Mouse (Mus musculus) liver, embryonic 14 days (tissue): Measurements from ENCODE around the gene Grsf1. TPM values are rescaled to one million over a fixed set of nuclear protein-coding genes. Genes with fewer than 3 reads are reported as not detected.

Experiments used
- polyA plus RNA-seq: library from polyadenylated mRNA; depleted of rRNA; stranded (reverse); fragments of >200 nt; gene quantifications from 2 replicates; pipeline ENCODE4 v1.2.3, GENCODE M21; 2012; rRNA removed

Grsf1 gene
- 21.9 and 22.8 TPM in 2 replicates for polyA plus RNA-seq

GRCm38 (mm10) chr5:88675443-88676387 is at the start of gene Grsf1:
Gene Grsf1, minus strand, starts transcription at chr5:88676171.

GRCm38 (mm10) chr5:88720116-88721002 is 44.4 kb upstream of the Grsf1 start, which contains the start of gene Mob1b:
Gene Mob1b, plus strand, starts transcription at chr5:88720855.

Other genes with a start within 250 kb of the Grsf1 start
- not detected in 2 replicates for gene Ambn, start 220.2 kb downstream of the Grsf1 start, polyA plus RNA-seq
- not detected in 2 replicates for gene Enam, start 188.2 kb downstream of the Grsf1 start, polyA plus RNA-seq
- gene Jchain, start 148.3 kb downstream of the Grsf1 start, polyA plus RNA-seq, result 0.07 and 0.09 TPM in 2 replicates
- 29.3 and 30.5 TPM in 2 replicates for gene Utp3, start 121.7 kb downstream of the Grsf1 start, polyA plus RNA-seq
- gene Rufy3, start 111.1 kb downstream of the Grsf1 start, polyA plus RNA-seq, result 4.6 and 5.3 TPM in 2 replicates
- gene Mob1b, start 44.7 kb upstream of the Grsf1 start, polyA plus RNA-seq, result 7.6 and 9.6 TPM in 2 replicates
- gene Dck, start 88.8 kb upstream of the Grsf1 start, polyA plus RNA-seq, result 36.7 and 48.5 TPM in 2 replicates
- 0.49 and 0.55 TPM in 2 replicates for gene Slc4a4, start 210.6 kb upstream of the Grsf1 start, polyA plus RNA-seq